Mouse (Mus musculus) liver, embryonic 11.5 days (tissue): Measurements from ENCODE around the gene Prmt7. TPM values are rescaled to one million over a fixed set of nuclear protein-coding genes. Genes with fewer than 3 reads are reported as not detected.

ENCODE experiments used
- ATAC-seq: fragments of 200-750 bp; cut with Nextera tagmentation; replicated peaks from 2 replicates; pipeline ENCODE4 v1.8.0; 2017; ENCODE audit warnings: moderate number of reproducible peaks, mild to moderate bottlenecking, moderate TSS enrichment, moderate library complexity; ENCODE audit not compliant: low FRiP score
- DNase-seq: peaks from one replicate; pipeline ENCODE4 v3.0.0-alpha.2; 2017; ENCODE audit warnings: low spot score
- H3K27ac ChIP-seq: fragments of 300-500 bp; sonication (generic); 2 replicates; pipeline ENCODE4 v1.5.1; 2014; ENCODE audit warnings: mild to moderate bottlenecking, low read depth, low read length, control low read depth
- H3K27me3 ChIP-seq: fragments of 300-500 bp; sonication (generic); replicated peaks from 2 replicates; pipeline ENCODE4 v1.6.1; 2014; ENCODE audit warnings: low read length, mixed read lengths; ENCODE audit not compliant: control insufficient read depth, insufficient read depth
- H3K36me3 ChIP-seq: fragments of 300-500 bp; sonication (generic); 2 replicates; pipeline ENCODE4 v1.6.1; 2014; ENCODE audit warnings: mild to moderate bottlenecking, low read length, moderate library complexity, mixed read lengths; ENCODE audit not compliant: control insufficient read depth, insufficient read depth
- H3K4me1 ChIP-seq: fragments of 300-500 bp; sonication (generic); replicated peaks from 2 replicates; pipeline ENCODE4 v1.6.1; 2014; ENCODE audit warnings: low read length, mixed read lengths; ENCODE audit not compliant: control insufficient read depth, insufficient read depth
- H3K4me2 ChIP-seq: fragments of 300-500 bp; sonication (generic); 2 replicates; pipeline ENCODE4 v1.6.1; 2014; ENCODE audit warnings: mild to moderate bottlenecking, control low read depth, moderate library complexity
- H3K4me3 ChIP-seq: fragments of 300-500 bp; sonication (generic); 2 replicates; pipeline ENCODE4 v1.5.1; 2014; ENCODE audit warnings: low read depth, low read length, control low read depth
- H3K9ac ChIP-seq: fragments of 300-500 bp; sonication (generic); 2 replicates; pipeline ENCODE4 v1.6.1; 2014; ENCODE audit warnings: low read depth, low read length, control low read depth
- H3K9me3 ChIP-seq: fragments of 300-500 bp; sonication (generic); 2 replicates; pipeline ENCODE4 v1.6.1; 2016; ENCODE audit warnings: low read length, inconsistent platforms, mixed read lengths; ENCODE audit not compliant: control insufficient read depth
- WGBS: fragments of 180-500 bp; shearing (Covaris S2); extraction: QIAGEN DNeasy Blood & Tissue Kit; methylation state at CpG from one replicate; pipeline ENCODE4 v1.1.7; 2014; 5-methylcytosine and 5-hydroxymethylcytosine counted together
- polyA plus RNA-seq: library from polyadenylated mRNA; unstranded; fragments of >200 nt; fragmentation: Nextera tagmentation; extraction: Ambion mirVana; gene quantifications from 2 replicates; pipeline ENCODE4 v1.2.1, GENCODE M21; 2014

The Prmt7 gene
- polyA plus RNA-seq, 1 experiment from 2014 or later, result 65.1 TPM

DNA sequence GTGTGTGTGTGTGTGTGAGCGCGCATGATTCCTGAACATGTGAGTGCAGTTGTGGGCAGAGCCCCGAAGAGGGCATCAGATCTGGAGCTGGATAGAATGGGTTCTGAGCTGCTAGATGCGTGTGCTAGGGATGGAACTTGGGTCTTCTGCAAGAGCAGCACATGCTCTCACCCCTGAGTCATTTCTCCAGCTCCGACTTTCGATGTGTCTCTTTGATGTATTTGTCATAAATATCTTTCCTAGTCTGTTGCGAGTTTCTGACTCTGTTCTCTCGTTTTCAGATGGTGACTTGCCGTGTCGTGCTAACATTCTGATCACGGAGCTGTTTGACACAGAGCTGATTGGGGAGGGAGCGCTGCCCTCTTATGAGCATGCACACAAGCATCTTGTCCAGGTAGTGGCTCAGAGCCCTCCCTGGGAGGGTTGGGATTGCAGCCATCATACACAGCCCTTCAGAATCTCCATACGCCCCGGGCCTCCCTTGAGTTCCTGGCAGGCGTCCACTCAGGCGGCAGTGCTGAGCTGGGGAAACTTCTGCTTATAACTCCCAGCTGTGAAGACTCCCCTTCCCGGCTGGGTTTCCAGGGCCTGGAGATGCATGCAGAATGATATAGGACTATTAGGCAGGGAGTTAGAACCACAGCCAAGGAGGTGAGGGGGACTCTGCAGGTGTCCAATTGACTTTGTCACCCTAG lies 24.0 kb downstream of the Prmt7 start:
- Histone ChIP-seq H3K4me2 (no peak overlapping the region), H3K36me3 (peaks cover 13% of the 10 kb centered on the region), H3K4me3 (no peak overlapping the region), H3K27ac (no peak overlapping the region), H3K9ac (no peak overlapping the region), H3K27me3 (no peaks in the 10 kb centered on the region), H3K4me1 (no peaks in the 10 kb centered on the region), H3K9me3 (no peaks in the 10 kb centered on the region)
- ATAC-seq, result no peak
- WGBS, result 92% methylated on average over 17 of the region's 17 CpGs
- no peak for DNase-seq

GRCm38 (mm10) chr8:106237106-106237505 lies 26.4 kb downstream of the Prmt7 start:
- DNase-seq (no peak), ATAC-seq (no peak)
- no peak overlapping the region for H3K4me2 ChIP-seq
- H3K4me3 ChIP-seq, result no peak overlapping the region
- H3K4me1 ChIP-seq, result no peaks in the 10 kb centered on the region
- 89% methylated on average over 5 of the region's 5 CpGs for WGBS
- H3K9me3 ChIP-seq, result no peaks in the 10 kb centered on the region
- no peak overlapping the region for H3K27ac ChIP-seq
- no peaks in the 10 kb centered on the region for H3K27me3 ChIP-seq
- peaks cover 11% of the 10 kb centered on the region for H3K36me3 ChIP-seq
- no peak overlapping the region for H3K9ac ChIP-seq

GRCm38 (mm10) chr8:106250186-106250585 lies 39.5 kb downstream of the Prmt7 start:
- Histone ChIP-seq H3K4me1 (no peaks in the 10 kb centered on the region), H3K27me3 (no peaks in the 10 kb centered on the region), H3K9ac (no peak overlapping the region), H3K4me2 (no peak overlapping the region), H3K36me3 (peaks cover 36% of the 10 kb centered on the region), H3K9me3 (no peaks in the 10 kb centered on the region), H3K4me3 (no peak overlapping the region), H3K27ac (no peak overlapping the region)
- WGBS, result 75% methylated on average over 4 of the region's 4 CpGs
- DNase-seq, result no peak
- no peak for ATAC-seq

- H3K4me3 ChIP-seq, result no peak overlapping the region
- H3K36me3 ChIP-seq, result peaks cover 6% of the 10 kb centered on the region; the same call in 1 of the 2 replicates
- 19% methylated on average over 1 of the region's 1 CpGs for WGBS
- H3K27me3 ChIP-seq, result no peaks in the 10 kb centered on the region
- no peak overlapping the region for H3K27ac ChIP-seq
- H3K4me1 ChIP-seq, result no peaks in the 10 kb centered on the region
- DNase-seq (no peak), ATAC-seq (no peak)
- no peak overlapping the region for H3K9ac ChIP-seq
- H3K9me3 ChIP-seq, result no peaks in the 10 kb centered on the region
- H3K4me2 ChIP-seq, result no peak overlapping the region
These were observed 47.4 kb downstream of the Prmt7 start for GRCm38 (mm10) chr8:106258169-106258568.

DNA sequence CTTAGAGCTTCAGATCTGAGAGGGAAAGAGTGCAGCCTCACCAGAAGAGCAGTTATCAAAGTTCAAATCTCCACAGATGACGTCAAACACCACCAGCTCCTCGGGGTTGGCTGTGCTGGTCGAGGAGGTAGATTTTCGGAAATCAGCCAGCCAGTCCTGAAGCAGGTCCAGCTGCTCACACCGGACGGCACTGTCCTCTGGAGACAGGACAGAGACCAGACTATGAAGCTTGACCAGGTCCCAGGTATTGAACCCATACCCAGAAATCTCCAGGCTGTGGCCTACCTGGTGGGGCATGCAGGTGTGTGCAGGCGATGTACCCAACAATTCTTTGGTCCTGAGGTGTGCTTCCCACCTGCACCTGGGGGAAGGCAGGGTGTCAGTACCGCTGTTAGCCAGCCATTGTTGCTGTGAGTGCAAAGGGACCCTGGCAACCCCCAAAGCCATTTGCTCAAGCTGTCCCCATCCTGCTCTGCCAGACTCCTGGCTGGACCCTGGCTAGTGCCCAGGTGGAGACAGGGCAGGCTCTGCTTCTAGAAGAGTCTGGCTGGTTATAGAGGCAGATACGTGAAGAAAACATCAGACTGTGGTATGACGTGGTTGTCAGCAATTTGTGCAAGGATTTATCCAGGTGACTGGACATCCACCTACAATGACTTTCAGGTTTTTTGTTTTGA lies 49.0 kb downstream of the Prmt7 start:
- H3K36me3 ChIP-seq, result no peaks in the 10 kb centered on the region; the same call in 1 of the 2 replicates
- H3K4me2 ChIP-seq, result no peak overlapping the region
- no peak for DNase-seq
- no peak for ATAC-seq
- no peaks in the 10 kb centered on the region for H3K4me1 ChIP-seq
- WGBS, result 86% methylated on average over 10 of the region's 10 CpGs
- no peaks in the 10 kb centered on the region for H3K27me3 ChIP-seq
- H3K4me3 ChIP-seq, result no peak overlapping the region
- H3K9ac ChIP-seq, result no peak overlapping the region
- no peaks in the 10 kb centered on the region for H3K9me3 ChIP-seq
- no peak overlapping the region for H3K27ac ChIP-seq

- Histone ChIP-seq H3K9ac (no peak overlapping the region), H3K36me3 (no peaks in the 10 kb centered on the region; the same call in 1 of the 2 replicates), H3K27me3 (no peaks in the 10 kb centered on the region), H3K4me3 (no peak overlapping the region), H3K27ac (no peak overlapping the region), H3K4me1 (no peaks in the 10 kb centered on the region), H3K9me3 (no peaks in the 10 kb centered on the region), H3K4me2 (no peak overlapping the region)
- DNase-seq (no peak), ATAC-seq (no peak)
- WGBS, result 84% methylated on average over 4 of the region's 4 CpGs
These were observed 50.2 kb downstream of the Prmt7 start for GRCm38 (mm10) chr8:106260894-106261293.

DNA sequence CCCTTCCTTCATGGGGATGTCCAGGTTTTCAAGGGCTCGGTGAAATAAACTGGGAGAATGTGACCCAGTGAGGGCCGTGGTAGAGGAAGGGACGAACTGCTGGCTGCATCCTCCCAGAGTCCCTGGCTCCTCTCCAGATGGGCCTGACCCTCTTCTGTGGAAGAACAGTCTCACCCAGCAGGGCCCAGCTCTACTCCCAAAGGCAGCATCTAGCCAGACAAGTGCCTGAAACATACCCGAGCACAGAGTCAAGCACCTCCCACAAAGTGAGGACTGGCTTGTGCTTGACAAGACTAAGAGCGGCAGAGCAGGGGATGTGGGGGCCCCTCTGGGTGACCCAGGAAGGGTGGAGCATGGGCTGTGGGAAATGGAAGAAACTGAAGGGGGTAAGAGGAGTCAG lies 51.6 kb downstream of the Prmt7 start:
- Histone ChIP-seq H3K9me3 (no peaks in the 10 kb centered on the region), H3K27me3 (no peaks in the 10 kb centered on the region; the same call in 1 of the 2 replicates), H3K9ac (no peak overlapping the region), H3K4me3 (no peak overlapping the region), H3K27ac (no peak overlapping the region), H3K4me1 (no peaks in the 10 kb centered on the region), H3K36me3 (no peaks in the 10 kb centered on the region; the same call in 1 of the 2 replicates), H3K4me2 (no peak overlapping the region)
- DNase-seq (no peak), ATAC-seq (no peak)
- WGBS, result 57% methylated on average over 5 of the region's 5 CpGs

DNA sequence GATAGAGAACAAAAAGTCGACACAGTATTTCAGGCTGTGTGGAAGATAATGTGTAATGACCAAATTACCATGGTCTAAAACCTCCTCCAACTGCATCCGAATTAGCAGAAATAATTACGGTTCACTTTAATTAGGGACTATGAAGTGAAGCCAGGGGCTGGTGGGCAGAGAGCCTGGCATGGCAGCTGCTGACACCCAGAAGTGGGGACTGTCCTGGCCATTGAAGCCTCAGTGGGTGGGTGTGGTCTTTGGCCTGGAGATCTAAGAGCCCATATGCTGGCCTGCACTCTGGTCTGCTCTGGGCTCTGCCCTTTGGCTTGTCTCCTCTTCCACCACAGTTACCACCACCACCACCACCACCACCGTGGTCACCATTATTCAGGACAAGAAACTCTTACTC lies 53.2 kb downstream of the Prmt7 start:
- WGBS, result 79% methylated on average over 4 of the region's 4 CpGs
- Histone ChIP-seq H3K36me3 (no peaks in the 10 kb centered on the region; the same call in 1 of the 2 replicates), H3K9ac (no peak overlapping the region), H3K4me2 (no peak overlapping the region), H3K27me3 (no peaks in the 10 kb centered on the region; the same call in 1 of the 2 replicates), H3K4me1 (no peaks in the 10 kb centered on the region), H3K9me3 (no peaks in the 10 kb centered on the region), H3K27ac (no peak overlapping the region), H3K4me3 (no peak overlapping the region)
- ATAC-seq (no peak; the same call in 1 of the 2 replicates), DNase-seq (no peak)

GRCm38 (mm10) chr8:106265398-106265797 lies 54.7 kb downstream of the Prmt7 start:
- DNase-seq (no peak), ATAC-seq (no peak)
- Histone ChIP-seq H3K9ac (no peak overlapping the region), H3K9me3 (no peaks in the 10 kb centered on the region), H3K36me3 (no peaks in the 10 kb centered on the region), H3K4me2 (no peak overlapping the region), H3K4me3 (no peak overlapping the region), H3K4me1 (no peaks in the 10 kb centered on the region), H3K27ac (no peak overlapping the region), H3K27me3 (no peaks in the 10 kb centered on the region; the same call in 1 of the 2 replicates)
- WGBS, result 86% methylated on average over 17 of the region's 17 CpGs
